Mouse (Mus musculus): ENCODE results near the gene Gramd4.

- TF ChIP-seq CTCF (conservative IDR thresholded peaks at IDR 0.05; ENCODE audit: insufficient read depth, insufficient read length, low read depth, low read length) (no peak), POLR2A (IDR thresholded peaks at IDR 0.05; ENCODE audit: low read depth, low read length) (no peak)
Measured at GRCm38 (mm10) chr15:86041421-86041820, 16.1 kb upstream of the Gramd4 start.
